Mouse (Mus musculus) midbrain, postnatal 0 days (tissue): Measurements from ENCODE around the gene Tspan8. TPM values are rescaled to one million over a fixed set of nuclear protein-coding genes. Genes with fewer than 3 reads are reported as not detected.

Source experiments
- ATAC-seq: fragments of 200-750 bp; cut with Nextera tagmentation; 2 replicates; pipeline ENCODE4 v1.8.0; 2017; ENCODE audit warnings: moderate number of reproducible peaks, mild to moderate bottlenecking, moderate TSS enrichment, moderate library complexity; ENCODE audit not compliant: low FRiP score
- DNase-seq: peaks from one replicate; pipeline ENCODE4 v3.0.0-alpha.2; 2015; ENCODE audit warnings: low spot score
- H3K27ac ChIP-seq: fragments of 300-500 bp; sonication (generic); 2 replicates; pipeline ENCODE4 v1.5.1; 2014; ENCODE audit warnings: low read depth, mild to moderate bottlenecking, low read length, mixed read lengths
- H3K27me3 ChIP-seq: fragments of 300-500 bp; sonication (generic); 2 replicates; pipeline ENCODE4 v1.6.1; 2014; ENCODE audit warnings: low read length, control low read depth, mixed read lengths; ENCODE audit not compliant: insufficient read depth
- H3K36me3 ChIP-seq: fragments of 300-500 bp; sonication (generic); 2 replicates; pipeline ENCODE4 v1.6.1; 2014; ENCODE audit warnings: low read length, control low read depth, mixed read lengths; ENCODE audit not compliant: insufficient read depth
- H3K4me1 ChIP-seq: fragments of 300-500 bp; sonication (generic); 2 replicates; pipeline ENCODE4 v1.6.1; 2014; ENCODE audit warnings: mild to moderate bottlenecking, control low read depth, antibody characterized with exemption, low read length, mixed read lengths; ENCODE audit not compliant: insufficient read depth
- H3K4me2 ChIP-seq: fragments of 300-500 bp; sonication (generic); 2 replicates; pipeline ENCODE4 v1.6.1; 2014; ENCODE audit warnings: low read depth, mild to moderate bottlenecking, low read length, mixed read lengths; ENCODE audit not compliant: poor library complexity, severe bottlenecking
- H3K4me3 ChIP-seq: fragments of 300-500 bp; sonication (generic); 2 replicates; pipeline ENCODE4 v1.5.1; 2014; ENCODE audit warnings: low read depth, mild to moderate bottlenecking, low read length, moderate library complexity
- H3K9ac ChIP-seq: fragments of 300-500 bp; sonication (generic); replicated peaks from 2 replicates; pipeline ENCODE4 v1.6.1; 2014; ENCODE audit warnings: mild to moderate bottlenecking, low read length, moderate library complexity, mixed read lengths; ENCODE audit not compliant: poor library complexity, severe bottlenecking
- H3K9me3 ChIP-seq: fragments of 300-500 bp; sonication (generic); 2 replicates; pipeline ENCODE4 v1.6.1; 2016; ENCODE audit warnings: low read length, control low read depth
- CTCF ChIP-seq: IDR thresholded peaks from 2 replicates; pipeline ENCODE4 v1.5.1; 2016; ENCODE audit warnings: antibody characterized with exemption, mild to moderate bottlenecking
- WGBS: fragments of 180-500 bp; shearing (Covaris S2); extraction: QIAGEN DNeasy Blood & Tissue Kit; methylation state at CpG from one replicate; pipeline ENCODE4 v1.1.7; 2014; 5-methylcytosine and 5-hydroxymethylcytosine counted together
- polyA plus RNA-seq: library from polyadenylated mRNA; unstranded; fragments of >200 nt; fragmentation: Nextera tagmentation; extraction: Ambion mirVana; gene quantifications from 2 replicates; pipeline ENCODE4 v1.2.1, GENCODE M21; 2015
- total RNA-seq: library from RNA; depleted of rRNA; stranded (reverse); fragments of >200 nt; gene quantifications from 2 replicates; pipeline ENCODE4 v1.2.3, GENCODE M21; 2014; rRNA removed

Gene Tspan8
- total and polyA plus RNA-seq, 2 experiments from 2014 or later, result 0.49 to 2.5 TPM

DNA sequence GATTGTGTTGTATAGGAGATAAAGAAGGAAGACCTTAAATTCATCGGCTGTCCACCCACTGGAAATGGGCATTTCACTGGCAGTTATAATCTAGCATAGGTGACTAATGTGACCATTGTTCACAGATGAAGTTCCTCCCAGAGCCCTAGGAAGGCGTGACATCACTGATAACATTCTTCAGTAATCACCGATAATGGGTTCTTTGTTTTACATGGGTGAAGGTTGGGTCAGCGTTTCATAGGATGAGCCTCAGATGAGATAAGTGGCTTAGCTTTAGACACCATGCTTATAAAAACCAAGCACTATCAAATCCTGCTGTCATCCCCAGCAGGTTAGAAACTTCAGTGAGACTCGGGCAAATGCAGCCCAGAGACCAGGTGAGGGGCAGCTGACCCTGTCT is 77.4 kb downstream of the Tspan8 start:
- Histone ChIP-seq H3K27me3 (no peaks in the 10 kb centered on the region), H3K4me2 (no peak overlapping the region), H3K4me3 (no peak overlapping the region), H3K27ac (no peak overlapping the region), H3K36me3 (no peaks in the 10 kb centered on the region), H3K9ac (no peak overlapping the region), H3K4me1 (no peaks in the 10 kb centered on the region), H3K9me3 (no peaks in the 10 kb centered on the region)
- no peak for DNase-seq
- ATAC-seq, result no peak
- no peak for TF ChIP-seq CTCF
- WGBS, result 74% methylated on average over 5 of the region's 5 CpGs

DNA sequence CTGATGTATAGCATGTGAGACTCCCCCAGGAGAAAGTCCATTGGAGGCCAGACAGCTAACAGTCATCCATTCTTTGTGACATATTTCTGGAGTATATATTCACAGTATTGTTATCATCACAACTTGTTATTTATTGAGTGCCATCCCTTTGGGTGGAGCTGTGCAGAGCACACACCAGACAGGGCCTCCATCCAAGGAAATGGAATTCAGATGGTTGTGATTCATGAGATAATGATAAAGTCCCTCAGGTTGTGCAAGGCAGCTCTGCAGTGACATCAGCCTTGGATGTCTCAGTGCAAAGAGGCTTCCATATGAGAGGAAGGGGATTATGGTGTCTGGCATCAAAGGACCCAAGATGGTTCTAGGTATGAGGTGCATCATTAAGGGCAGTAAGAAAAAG is 80.1 kb downstream of the Tspan8 start:
- H3K4me3 ChIP-seq, result no peak overlapping the region

DNA sequence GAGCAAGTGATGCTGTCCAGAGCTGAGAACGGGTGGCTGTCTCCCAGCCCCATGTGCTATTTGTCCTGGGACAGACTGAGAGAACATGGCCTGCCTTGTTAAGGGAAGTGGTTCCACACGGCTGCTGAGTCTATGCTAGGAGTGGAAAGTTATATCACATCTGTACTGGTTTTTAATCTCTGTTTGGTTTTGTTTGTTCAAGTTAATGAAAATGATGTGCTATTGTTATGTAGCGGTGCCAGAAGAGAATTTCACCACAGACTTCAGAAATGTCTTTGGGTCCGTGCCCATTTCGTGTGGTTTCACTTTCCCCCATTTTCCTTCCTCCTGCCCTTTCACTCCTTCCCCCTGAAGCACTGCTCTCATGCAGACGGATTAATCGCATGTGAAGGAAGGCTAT is 80.6 kb downstream of the Tspan8 start:
- ATAC-seq, result no peak
- no peaks in the 10 kb centered on the region for H3K36me3 ChIP-seq
- 86% methylated on average over 7 of the region's 7 CpGs for WGBS

More for the DNA sequence above, 80.1 kb downstream of the Tspan8 start:
- DNase-seq (no peak), ATAC-seq (no peak)
- H3K4me1 ChIP-seq, result no peaks in the 10 kb centered on the region
- no peak for TF ChIP-seq CTCF
- H3K27ac ChIP-seq, result no peak overlapping the region
- H3K36me3 ChIP-seq, result no peaks in the 10 kb centered on the region
- H3K9me3 ChIP-seq, result no peaks in the 10 kb centered on the region
- no peaks in the 10 kb centered on the region for H3K27me3 ChIP-seq
- no peak overlapping the region for H3K4me2 ChIP-seq
- no peak overlapping the region for H3K9ac ChIP-seq

More for the DNA sequence above, 80.6 kb downstream of the Tspan8 start:
- no peak for DNase-seq
- no peak overlapping the region for H3K4me2 ChIP-seq
- no peaks in the 10 kb centered on the region for H3K9me3 ChIP-seq
- H3K27me3 ChIP-seq, result no peaks in the 10 kb centered on the region
- no peaks in the 10 kb centered on the region for H3K4me1 ChIP-seq
- H3K27ac ChIP-seq, result no peak overlapping the region
- no peak for TF ChIP-seq CTCF
- no peak overlapping the region for H3K9ac ChIP-seq
- H3K4me3 ChIP-seq, result no peak overlapping the region

Other genes starting within 250 kb of the Tspan8 start
- gene A930009A15Rik, start 246.8 kb upstream of the Tspan8 start, total RNA-seq, result 0.85 TPM in 1 of 2 replicates, not detected in the other
- gene A930009A15Rik, start 246.8 kb upstream of the Tspan8 start, polyA plus RNA-seq, result 1.5 and 2.1 TPM in 2 replicates
- 3.0 and 6.0 TPM in 2 replicates for gene Lgr5, start 229.1 kb upstream of the Tspan8 start, total RNA-seq
- 1.5 and 1.8 TPM in 2 replicates for gene Lgr5, start 229.1 kb upstream of the Tspan8 start, polyA plus RNA-seq
- gene Ptprr, start 201.4 kb downstream of the Tspan8 start, total RNA-seq, result 23.8 and 25.0 TPM in 2 replicates
- 25.1 and 25.2 TPM in 2 replicates for gene Ptprr, start 201.4 kb downstream of the Tspan8 start, polyA plus RNA-seq